Mouse (Mus musculus): ENCODE measurements around the gene Olfr97. TPM values are rescaled to one million over a fixed set of nuclear protein-coding genes. Genes with fewer than 3 reads are reported as not detected.
A peak's percentile ranks its signal among the peaks of the same experiment; 100 is the strongest.

Olfr97 gene
- polyA plus RNA-seq, 1 experiment from 2014 or later: not detected

GRCm38 (mm10) chr17:37221879-37222278 lies 15.3 kb downstream of the Olfr97 start:
- ATAC-seq (ENCODE audit: insufficient number of reproducible peaks, low FRiP score, low TSS enrichment, low read depth): no peak
- H3K4me3 ChIP-seq: no peak overlapping the region
- H3K4me1 ChIP-seq: no peaks in the 10 kb centered on the region
- no peak overlapping the region for H3K27ac ChIP-seq
- no peak overlapping the region for H3K9ac ChIP-seq
- H3K4me2 ChIP-seq: no peak overlapping the region
- no peaks in the 10 kb centered on the region for H3K27me3 ChIP-seq
- 0 out of 2 replicates have a peak, but pooled peaks cover 3% of the 10 kb centered on the region for H3K9me3 ChIP-seq
- WGBS: 48% methylated on average over 1 of the region's 1 CpGs
- H3K36me3 ChIP-seq: no peaks in the 10 kb centered on the region

GRCm38 (mm10) chr17:37219846-37220245 lies 17.3 kb downstream of the Olfr97 start, which contains the start of gene Olfr96:
Olfr96 (plus strand) TSS chr17:37220146.
- Histone ChIP-seq H3K4me3 (no peak within 1 kb of the TSS), H3K4me1 (no peaks in the 10 kb centered on the region), H3K27ac (no peak within 1 kb of the TSS), H3K9me3 (0 out of 2 replicates have a peak, but pooled peaks cover 3% of the 10 kb centered on the region), H3K9ac (no peak within 1 kb of the TSS), H3K36me3 (no peaks in the 10 kb centered on the region), H3K27me3 (no peaks in the 10 kb centered on the region), H3K4me2 (no peak within 1 kb of the TSS)
- 54% methylated on average over 4 of the region's 4 CpGs for WGBS
- no peak for ATAC-seq (ENCODE audit: insufficient number of reproducible peaks, low FRiP score, low TSS enrichment, low read depth)

- ATAC-seq (ENCODE audit: insufficient number of reproducible peaks, low FRiP score, low TSS enrichment, low read depth): no peak
- Histone ChIP-seq H3K27me3 (no peaks in the 10 kb centered on the region), H3K4me2 (no peak overlapping the region), H3K9me3 (0 out of 2 replicates have a peak, but pooled peaks cover 3% of the 10 kb centered on the region), H3K27ac (no peak overlapping the region), H3K36me3 (no peaks in the 10 kb centered on the region), H3K4me1 (no peaks in the 10 kb centered on the region), H3K4me3 (no peak overlapping the region), H3K9ac (no peak overlapping the region)
- 76% methylated on average over 3 of the region's 3 CpGs for WGBS
Measured at GRCm38 (mm10) chr17:37218486-37218885, 18.6 kb downstream of the Olfr97 start.

- Histone ChIP-seq H3K4me3 (no peak within 1 kb of the TSS), H3K9ac (no peak within 1 kb of the TSS), H3K36me3 (no peaks in the 10 kb centered on the region), H3K27ac (no peak within 1 kb of the TSS), H3K4me2 (no peak within 1 kb of the TSS), H3K9me3 (0 out of 2 replicates have a peak, but pooled peaks cover 3% of the 10 kb centered on the region), H3K27me3 (peaks cover 15% of the 10 kb centered on the region), H3K4me1 (peaks cover 5% of the 10 kb centered on the region; the same call in 1 of the 2 replicates)
- 65% methylated on average over 3 of the region's 3 CpGs for WGBS
- no peak for ATAC-seq (ENCODE audit: insufficient number of reproducible peaks, low FRiP score, low TSS enrichment, low read depth)
Measured at GRCm38 (mm10) chr17:37213018-37213417, 24.1 kb downstream of the Olfr97 start, which contains the start of gene Olfr95. Olfr95 (minus strand) TSS chr17:37213118.

GRCm38 (mm10) chr17:37210884-37211768 lies 26.0 kb downstream of the Olfr97 start:
- no peak overlapping the region for H3K9ac ChIP-seq
- H3K27me3 ChIP-seq: peaks cover 15% of the 10 kb centered on the region
- H3K4me1 ChIP-seq: peaks cover 5% of the 10 kb centered on the region; the same call in 1 of the 2 replicates
- H3K36me3 ChIP-seq: no peaks in the 10 kb centered on the region
- no peak for ATAC-seq (ENCODE audit: insufficient number of reproducible peaks, low FRiP score, low TSS enrichment, low read depth)
- no peak overlapping the region for H3K4me2 ChIP-seq
- no peaks in the 10 kb centered on the region for H3K9me3 ChIP-seq
- peak overlapping the region; percentile 19 for H3K4me3 ChIP-seq
- 17% methylated on average over 40 of the region's 40 CpGs for WGBS
- no peak overlapping the region for H3K27ac ChIP-seq

GRCm38 (mm10) chr17:37203917-37204236 lies 33.3 kb downstream of the Olfr97 start:
- no peaks in the 10 kb centered on the region for H3K4me1 ChIP-seq
- no peaks in the 10 kb centered on the region for H3K36me3 ChIP-seq
- no peak overlapping the region for H3K4me2 ChIP-seq
- H3K9me3 ChIP-seq: no peaks in the 10 kb centered on the region
- H3K27me3 ChIP-seq: peaks cover 7% of the 10 kb centered on the region; the same call in 1 of the 2 replicates
- H3K4me3 ChIP-seq: no peak overlapping the region
- H3K27ac ChIP-seq: no peak overlapping the region
- no peak overlapping the region for H3K9ac ChIP-seq
- no peak for ATAC-seq (ENCODE audit: insufficient number of reproducible peaks, low FRiP score, low TSS enrichment, low read depth)
- WGBS: 16% methylated on average over 3 of the region's 3 CpGs

GRCm38 (mm10) chr17:37203206-37203916 lies 33.8 kb downstream of the Olfr97 start:
- Histone ChIP-seq H3K4me2 (no peak overlapping the region), H3K27me3 (peaks cover 12% of the 10 kb centered on the region), H3K36me3 (no peaks in the 10 kb centered on the region), H3K9ac (no peak overlapping the region), H3K27ac (no peak overlapping the region), H3K9me3 (no peaks in the 10 kb centered on the region), H3K4me1 (no peaks in the 10 kb centered on the region), H3K4me3 (no peak overlapping the region)
- 0% methylated on average over 4 of the region's 4 CpGs for WGBS
- no peak for ATAC-seq (ENCODE audit: insufficient number of reproducible peaks, low FRiP score, low TSS enrichment, low read depth)

- Histone ChIP-seq H3K9me3 (no peaks in the 10 kb centered on the region), H3K4me3 (no peak within 1 kb of the TSS), H3K27me3 (peaks cover 37% of the 10 kb centered on the region), H3K4me2 (no peak within 1 kb of the TSS), H3K27ac (no peak within 1 kb of the TSS), H3K9ac (no peak within 1 kb of the TSS), H3K36me3 (no peaks in the 10 kb centered on the region), H3K4me1 (peaks cover 10% of the 10 kb centered on the region; the same call in 1 of the 2 replicates)
- WGBS: 62% methylated on average over 2 of the region's 2 CpGs
- ATAC-seq (ENCODE audit: insufficient number of reproducible peaks, low FRiP score, low TSS enrichment, low read depth): no peak
Measured at GRCm38 (mm10) chr17:37200894-37201293, 36.2 kb downstream of the Olfr97 start, which contains the start of gene Olfr94. Olfr94 (minus strand) TSS chr17:37200994.

GRCm38 (mm10) chr17:37196845-37197724 lies 40.0 kb downstream of the Olfr97 start:
- H3K27me3 ChIP-seq: peaks cover 47% of the 10 kb centered on the region
- peak overlapping the region; percentile 52 for H3K4me3 ChIP-seq
- peaks cover 10% of the 10 kb centered on the region; the same call in 1 of the 2 replicates for H3K4me1 ChIP-seq
- peak overlapping the region; percentile 96 for H3K4me2 ChIP-seq
- under 1% methylated on average over 77 of the region's 77 CpGs for WGBS
- no peak overlapping the region for H3K27ac ChIP-seq
- no peaks in the 10 kb centered on the region for H3K36me3 ChIP-seq
- no peaks in the 10 kb centered on the region for H3K9me3 ChIP-seq
- ATAC-seq (ENCODE audit: insufficient number of reproducible peaks, low FRiP score, low TSS enrichment, low read depth): peak; percentile 58; the same call in 1 of the 2 replicates
- H3K9ac ChIP-seq: no peak overlapping the region

GRCm38 (mm10) chr17:37194782-37195181 lies 42.3 kb downstream of the Olfr97 start:
- no peak for ATAC-seq (ENCODE audit: insufficient number of reproducible peaks, low FRiP score, low TSS enrichment, low read depth)
- Histone ChIP-seq H3K4me2 (no peak overlapping the region), H3K27me3 (peaks cover 39% of the 10 kb centered on the region), H3K27ac (no peak overlapping the region), H3K4me3 (no peak overlapping the region), H3K9ac (no peak overlapping the region), H3K9me3 (no peaks in the 10 kb centered on the region), H3K36me3 (no peaks in the 10 kb centered on the region), H3K4me1 (peaks cover 10% of the 10 kb centered on the region; the same call in 1 of the 2 replicates)
- WGBS: 77% methylated on average over 5 of the region's 5 CpGs

- Histone ChIP-seq H3K4me2 (no peak within 1 kb of the TSS), H3K27me3 (peaks cover 38% of the 10 kb centered on the region), H3K9ac (no peak within 1 kb of the TSS), H3K36me3 (no peaks in the 10 kb centered on the region), H3K9me3 (no peaks in the 10 kb centered on the region), H3K27ac (no peak within 1 kb of the TSS), H3K4me3 (no peak within 1 kb of the TSS), H3K4me1 (peaks cover 10% of the 10 kb centered on the region; the same call in 1 of the 2 replicates)
- no peak for ATAC-seq (ENCODE audit: insufficient number of reproducible peaks, low FRiP score, low TSS enrichment, low read depth)
- WGBS: 92% methylated on average over 2 of the region's 2 CpGs
Measured at GRCm38 (mm10) chr17:37193656-37194055, 43.5 kb downstream of the Olfr97 start, which contains the start of gene Ubd. Ubd (plus strand) TSS chr17:37193892.

Measured in limb, embryonic 15.5 days (tissue).